Mouse (Mus musculus) midbrain, embryonic 13.5 days (tissue): Measurements from ENCODE around the gene Actn4. TPM values are rescaled to one million over a fixed set of nuclear protein-coding genes. Genes with fewer than 3 reads are reported as not detected.
"Not testable (repeated sequence)": the region's sequence is repeated elsewhere in the genome, so short reads cannot be mapped to it uniquely, and the experiment has no call there.

Source experiments
- ATAC-seq: fragments of 200-750 bp; cut with Nextera tagmentation; 2 replicates; pipeline ENCODE4 v1.8.0; 2017; ENCODE audit warnings: mild to moderate bottlenecking, moderate TSS enrichment, moderate library complexity
- H3K27ac ChIP-seq: fragments of 300-500 bp; sonication (generic); 2 replicates; pipeline ENCODE4 v1.5.1; 2015; ENCODE audit warnings: inconsistent platforms, mild to moderate bottlenecking, moderate library complexity
- H3K27me3 ChIP-seq: fragments of 300-500 bp; sonication (generic); 2 replicates; pipeline ENCODE4 v1.6.1; 2015; ENCODE audit warnings: mild to moderate bottlenecking, inconsistent platforms
- H3K36me3 ChIP-seq: fragments of 300-500 bp; sonication (generic); 2 replicates; pipeline ENCODE4 v1.6.1; 2015; ENCODE audit warnings: mild to moderate bottlenecking, inconsistent platforms
- H3K4me1 ChIP-seq: fragments of 300-500 bp; sonication (generic); replicated peaks from 2 replicates; pipeline ENCODE4 v1.6.1; 2015; ENCODE audit warnings: inconsistent platforms
- H3K4me2 ChIP-seq: fragments of 300-500 bp; sonication (generic); replicated peaks from 2 replicates; pipeline ENCODE4 v1.6.1; 2015; ENCODE audit warnings: moderate library complexity, mild to moderate bottlenecking, inconsistent platforms
- H3K4me3 ChIP-seq: fragments of 300-500 bp; sonication (generic); replicated peaks from 2 replicates; pipeline ENCODE4 v1.5.1; 2015; ENCODE audit warnings: mild to moderate bottlenecking, inconsistent platforms
- H3K9ac ChIP-seq: fragments of 300-500 bp; sonication (generic); replicated peaks from 2 replicates; pipeline ENCODE4 v1.6.1; 2015; ENCODE audit warnings: mild to moderate bottlenecking, inconsistent platforms
- H3K9me3 ChIP-seq: fragments of 300-500 bp; sonication (generic); 2 replicates; pipeline ENCODE4 v1.6.1; 2016; ENCODE audit warnings: mild to moderate bottlenecking, inconsistent platforms
- WGBS: fragments of 180-500 bp; shearing (Covaris S2); methylation state at CpG from one replicate; pipeline ENCODE4 v1.1.7; 2015; 5-methylcytosine and 5-hydroxymethylcytosine counted together
- polyA plus RNA-seq: library from polyadenylated mRNA; unstranded; fragments of >200 nt; fragmentation: Nextera tagmentation; extraction: Ambion mirVana; gene quantifications from 2 replicates; pipeline ENCODE4 v1.2.1, GENCODE M21; 2015

The Actn4 gene
- polyA plus RNA-seq, 1 experiment from 2014 or later = 132 TPM

DNA sequence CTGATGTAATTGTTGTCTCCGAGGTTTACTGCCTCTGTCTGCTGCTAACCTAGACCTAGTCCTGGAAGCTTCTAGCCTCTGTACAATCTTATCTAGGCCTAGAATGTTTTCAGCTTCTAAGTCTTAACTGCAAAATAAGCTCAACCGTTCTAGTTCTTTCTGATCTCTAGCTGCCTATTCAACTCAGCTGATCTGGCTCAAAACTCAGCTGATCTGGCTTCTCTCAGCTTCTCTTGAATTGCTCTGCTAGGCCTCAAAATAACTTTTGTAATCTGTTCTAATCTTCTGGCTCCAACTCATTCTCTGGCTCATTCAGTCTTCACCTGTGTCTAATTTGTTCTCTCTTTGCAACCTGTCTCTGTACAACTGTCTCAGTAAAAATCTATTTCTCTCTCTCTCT lies 87.6 kb downstream of the Actn4 start:
- 73% methylated on average over 2 of the region's 2 CpGs for WGBS

DNA sequence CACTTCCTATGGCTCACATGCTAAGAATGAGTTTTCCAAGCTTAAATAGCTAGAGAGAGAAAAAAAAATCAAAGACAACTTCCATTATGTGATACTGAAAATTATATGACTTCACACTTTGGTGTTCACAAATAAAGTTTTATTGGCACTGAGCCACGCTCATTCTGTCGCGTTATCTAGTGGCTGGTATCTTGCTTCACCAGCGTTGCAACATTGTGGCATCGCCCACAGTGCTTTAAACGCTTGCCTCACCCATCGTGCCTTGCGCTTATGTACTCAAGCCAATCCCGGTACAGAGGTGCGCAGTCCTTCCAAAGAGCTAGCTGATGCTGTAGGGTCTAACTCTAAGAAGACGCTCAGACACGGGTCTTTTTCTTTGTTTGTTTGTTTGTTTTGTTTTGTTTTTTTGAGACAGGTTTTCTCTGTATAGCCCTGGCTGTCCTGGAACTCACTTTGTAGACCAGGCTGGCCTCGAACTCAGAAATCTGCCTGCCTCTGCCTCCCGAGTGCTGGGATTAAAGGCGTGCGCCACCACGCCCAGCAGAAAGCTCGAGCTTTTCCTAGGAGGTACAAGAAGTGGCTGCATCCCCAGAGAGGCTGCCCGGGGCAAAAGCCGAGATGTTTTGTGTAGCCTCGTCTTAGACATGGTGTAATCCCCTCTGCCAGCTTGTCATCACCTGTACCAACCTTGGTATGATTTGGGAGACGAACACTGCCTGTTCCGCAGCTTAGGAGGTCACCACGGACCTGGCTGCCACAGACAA lies 91.1 kb downstream of the Actn4 start:
- no peak overlapping the region for H3K27ac ChIP-seq
- no peaks in the 10 kb centered on the region for H3K27me3 ChIP-seq
- ATAC-seq = no peak
- no peak overlapping the region for H3K4me2 ChIP-seq
- H3K36me3 ChIP-seq = no peaks in the 10 kb centered on the region
- H3K4me3 ChIP-seq = no peak overlapping the region
- 90% methylated on average over 24 of the region's 24 CpGs for WGBS
- H3K9me3 ChIP-seq = no peaks in the 10 kb centered on the region
- H3K4me1 ChIP-seq = peaks cover 2% of the 10 kb centered on the region; the same call in 1 of the 2 replicates
- H3K9ac ChIP-seq = no peak overlapping the region

More for the DNA sequence above, 87.6 kb downstream of the Actn4 start:
- H3K9ac ChIP-seq = no peak overlapping the region
- H3K27me3 ChIP-seq = no peaks in the 10 kb centered on the region
- no peaks in the 10 kb centered on the region for H3K4me1 ChIP-seq
- no peak for ATAC-seq
- H3K4me3 ChIP-seq = no peak overlapping the region
- no peaks in the 10 kb centered on the region for H3K9me3 ChIP-seq
- H3K4me2 ChIP-seq = no peak overlapping the region
- no peak overlapping the region for H3K27ac ChIP-seq
- H3K36me3 ChIP-seq = no peaks in the 10 kb centered on the region

DNA sequence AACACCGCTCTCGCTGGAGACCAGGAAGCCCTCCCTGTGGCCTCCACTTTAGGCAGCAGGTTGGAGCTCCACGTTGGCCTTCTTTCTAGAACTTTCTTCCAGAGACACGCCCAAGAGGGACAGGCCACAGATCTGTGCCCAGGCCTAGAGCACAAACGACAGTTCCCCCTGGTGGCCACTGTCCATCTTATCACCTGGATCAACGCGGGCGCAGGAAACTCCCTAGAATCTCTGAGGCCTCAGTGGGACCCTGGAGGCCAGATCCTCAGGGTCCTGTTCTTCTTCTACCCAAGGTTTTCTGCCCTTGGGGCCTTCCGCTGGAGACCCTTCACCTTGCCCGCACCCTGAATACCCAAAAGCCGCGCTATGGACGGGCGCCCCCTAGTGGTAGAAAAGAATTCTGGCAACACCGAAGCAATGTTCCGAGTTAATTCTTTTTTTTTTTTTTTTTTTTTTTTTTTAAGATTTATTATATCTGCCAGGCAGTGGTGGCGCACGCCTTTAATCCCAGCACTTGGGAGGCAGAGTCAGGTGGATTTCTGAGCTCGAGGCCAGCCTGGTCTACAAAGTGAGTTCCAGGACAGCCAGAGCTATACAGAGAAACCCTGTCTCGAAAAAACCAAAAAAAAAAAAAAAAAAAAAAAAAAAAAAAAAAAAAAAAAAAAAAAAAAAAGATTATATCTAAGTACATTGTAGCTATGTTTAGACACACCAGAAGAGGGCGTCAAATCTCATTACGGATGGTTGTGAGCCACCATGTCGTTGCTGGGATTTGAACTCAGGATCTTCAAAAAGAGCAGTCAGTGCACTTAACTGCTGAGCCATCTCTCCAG lies 94.4 kb downstream of the Actn4 start:
- not testable (repeated sequence) for H3K4me3 ChIP-seq, H3K36me3 ChIP-seq, H3K27ac ChIP-seq, ATAC-seq, H3K4me2 ChIP-seq, H3K9ac ChIP-seq, H3K27me3 ChIP-seq, H3K9me3 ChIP-seq
- WGBS = 31% methylated on average over 23 of the region's 23 CpGs
- peaks cover 19% of the 10 kb centered on the region for H3K4me1 ChIP-seq

DNA sequence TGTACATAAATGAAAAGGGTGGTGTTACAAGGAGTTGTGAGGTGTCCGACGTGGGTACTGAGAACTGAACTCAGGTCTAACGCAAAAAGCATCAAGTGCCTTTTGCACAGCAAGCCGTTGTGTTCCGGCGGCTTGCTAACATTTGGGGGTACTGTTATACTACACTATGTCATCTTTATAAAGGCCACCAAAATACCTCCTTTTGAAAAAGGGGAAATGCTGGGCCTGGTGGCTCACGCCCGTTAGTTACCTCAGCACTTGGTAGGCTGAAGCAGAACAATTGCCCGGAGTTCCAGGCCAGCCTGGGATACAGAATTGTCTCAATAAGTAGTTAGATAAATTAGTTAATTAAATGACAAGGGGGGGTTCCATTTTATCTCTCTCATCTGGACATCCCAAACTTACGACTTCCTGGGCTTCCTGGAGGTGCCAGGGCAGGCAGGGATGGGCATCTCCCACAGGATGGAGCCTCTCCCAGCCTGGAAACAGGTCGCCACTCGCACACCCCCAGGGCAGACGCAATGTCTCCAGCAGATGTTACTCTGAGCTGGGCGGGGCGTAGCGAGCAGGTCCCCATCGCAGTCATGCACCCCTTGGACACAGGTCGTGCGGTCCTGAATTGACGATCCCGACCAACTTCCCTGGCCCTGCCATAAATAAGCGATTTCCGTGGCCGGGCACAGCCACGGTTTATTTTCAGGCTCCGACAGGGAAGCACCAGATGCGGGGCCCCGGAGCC lies 95.2 kb downstream of the Actn4 start:
- Histone ChIP-seq H3K9ac (no peak overlapping the region), H3K4me3 (no peak overlapping the region), H3K27ac (no peak overlapping the region), H3K36me3 (no peaks in the 10 kb centered on the region), H3K9me3 (no peaks in the 10 kb centered on the region), H3K27me3 (no peaks in the 10 kb centered on the region), H3K4me2 (no peak overlapping the region), H3K4me1 (peaks cover 19% of the 10 kb centered on the region)
- WGBS = 93% methylated on average over 28 of the region's 28 CpGs
- no peak for ATAC-seq

DNA sequence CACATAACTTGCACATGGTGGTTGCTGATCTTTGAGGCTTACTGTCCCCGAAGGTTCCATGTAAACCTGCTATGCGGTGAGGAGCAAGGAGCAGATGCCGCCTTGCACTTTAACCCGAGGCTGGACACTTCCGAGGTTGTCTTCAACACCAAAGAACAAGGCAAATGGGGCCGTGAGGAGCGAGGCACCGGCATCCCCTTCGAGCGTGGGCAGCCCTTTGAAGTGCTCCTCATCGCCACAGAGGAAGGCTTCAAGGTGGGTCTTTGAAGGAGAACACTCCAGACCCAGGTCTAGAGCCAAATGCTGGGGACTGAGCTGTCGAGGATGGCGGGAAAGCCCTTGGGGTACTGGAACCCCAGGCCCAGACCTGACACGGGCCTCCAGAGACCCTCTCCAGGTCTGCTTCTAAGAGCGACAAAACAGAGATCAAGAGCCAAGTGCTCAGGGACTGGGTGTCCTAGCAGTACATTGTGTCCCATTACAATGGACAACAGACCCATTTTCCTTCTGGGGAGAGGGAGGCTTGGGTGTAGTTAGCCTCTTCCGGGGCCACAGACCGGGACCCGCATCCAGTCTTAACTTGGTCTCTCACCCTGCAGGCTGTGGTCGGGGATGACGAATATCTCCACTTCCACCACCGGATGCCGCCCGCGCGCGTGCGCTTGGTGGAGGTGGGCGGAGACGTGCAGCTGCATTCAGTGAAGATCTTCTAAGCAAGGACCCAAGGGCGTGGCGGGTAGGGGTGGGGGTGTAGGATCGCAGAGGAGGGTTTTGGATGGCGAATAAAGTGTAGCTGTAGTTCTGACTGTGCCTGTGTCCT lies 96.4 kb downstream of the Actn4 start:
- Histone ChIP-seq H3K9ac (peak overlapping the region; percentile 41; the same call in 1 of the 2 replicates), H3K4me3 (peak overlapping the region; percentile 20)

DNA sequence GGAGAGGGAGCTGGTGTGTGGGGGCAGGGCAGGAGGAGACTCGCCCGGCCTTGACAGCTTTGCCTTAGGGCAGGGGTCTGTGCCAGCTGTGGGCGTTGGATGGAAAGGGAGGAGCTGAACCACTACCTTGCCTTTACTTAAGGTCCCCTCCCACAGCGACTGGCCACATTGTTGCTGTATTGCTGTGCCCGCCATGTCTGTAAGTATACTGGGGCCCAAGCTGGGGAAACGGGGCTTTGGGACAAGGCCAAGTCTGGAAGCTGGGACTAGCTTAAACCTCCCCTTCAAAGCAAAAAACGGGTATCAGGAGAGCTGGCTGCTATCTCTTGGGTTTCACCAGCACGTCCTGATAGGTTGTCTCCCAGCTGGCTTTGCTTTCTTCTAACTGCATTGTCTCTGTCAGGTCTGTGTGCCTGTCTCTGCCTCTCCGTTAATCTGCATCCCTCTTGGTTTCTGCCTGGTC lies 97.8 kb downstream of the Actn4 start:
- ATAC-seq = no peak
- Histone ChIP-seq H3K4me3 (no peak overlapping the region), H3K4me1 (peaks cover 19% of the 10 kb centered on the region), H3K9me3 (no peaks in the 10 kb centered on the region), H3K4me2 (peak overlapping the region; percentile 20; the same call in 1 of the 2 replicates), H3K27me3 (no peaks in the 10 kb centered on the region), H3K9ac (no peak overlapping the region), H3K27ac (0 out of 2 replicates have a peak overlapping the region, but pooled peaks have one; percentile 30), H3K36me3 (no peaks in the 10 kb centered on the region)
- 52% methylated on average over 9 of the region's 9 CpGs for WGBS

More for the DNA sequence above, 96.4 kb downstream of the Actn4 start:
- ATAC-seq = peak; percentile 59
- Histone ChIP-seq H3K36me3 (no peaks in the 10 kb centered on the region), H3K4me1 (peaks cover 19% of the 10 kb centered on the region), H3K27ac (no peak overlapping the region), H3K4me2 (peak overlapping the region; percentile 49), H3K27me3 (no peaks in the 10 kb centered on the region), H3K9me3 (no peaks in the 10 kb centered on the region)
- 49% methylated on average over 33 of the region's 33 CpGs for WGBS

DNA sequence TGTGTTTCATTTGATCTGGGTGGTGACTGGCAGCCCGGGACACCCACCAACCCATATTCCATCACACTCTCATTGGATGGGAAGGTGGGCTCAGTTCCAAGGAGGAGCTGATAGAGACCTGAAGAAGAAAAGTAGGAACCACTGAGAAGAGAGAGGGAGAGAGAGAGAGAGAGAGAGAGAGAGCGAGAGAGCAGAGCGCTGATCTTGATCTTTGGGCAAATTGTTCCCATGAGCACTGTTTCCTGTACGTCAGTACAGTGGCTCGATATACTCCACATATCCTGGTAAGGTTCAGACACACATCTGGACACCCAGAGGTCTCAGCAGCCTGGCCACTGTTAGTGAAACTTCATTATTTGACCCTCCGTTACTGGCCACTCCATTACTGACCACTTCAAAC lies 98.6 kb downstream of the Actn4 start, which contains the start of gene Lgals7:
TSS of gene Lgals7 (plus strand) at position 314 of the 400 bp plus-strand sequence.
- H3K9ac ChIP-seq = no peak within 1 kb of the TSS
- H3K4me1 ChIP-seq = peaks cover 19% of the 10 kb centered on the region
- no peaks in the 10 kb centered on the region for H3K27me3 ChIP-seq
- peak within 1 kb of the TSS; percentile 20; the same call in 1 of the 2 replicates for H3K4me2 ChIP-seq
- H3K27ac ChIP-seq = 0 out of 2 replicates have a peak within 1 kb of the TSS, but pooled peaks have one; percentile 30
- ATAC-seq = no peak
- no peaks in the 10 kb centered on the region for H3K9me3 ChIP-seq
- no peak within 1 kb of the TSS for H3K4me3 ChIP-seq
- H3K36me3 ChIP-seq = no peaks in the 10 kb centered on the region
- 91% methylated on average over 6 of the region's 6 CpGs for WGBS

DNA sequence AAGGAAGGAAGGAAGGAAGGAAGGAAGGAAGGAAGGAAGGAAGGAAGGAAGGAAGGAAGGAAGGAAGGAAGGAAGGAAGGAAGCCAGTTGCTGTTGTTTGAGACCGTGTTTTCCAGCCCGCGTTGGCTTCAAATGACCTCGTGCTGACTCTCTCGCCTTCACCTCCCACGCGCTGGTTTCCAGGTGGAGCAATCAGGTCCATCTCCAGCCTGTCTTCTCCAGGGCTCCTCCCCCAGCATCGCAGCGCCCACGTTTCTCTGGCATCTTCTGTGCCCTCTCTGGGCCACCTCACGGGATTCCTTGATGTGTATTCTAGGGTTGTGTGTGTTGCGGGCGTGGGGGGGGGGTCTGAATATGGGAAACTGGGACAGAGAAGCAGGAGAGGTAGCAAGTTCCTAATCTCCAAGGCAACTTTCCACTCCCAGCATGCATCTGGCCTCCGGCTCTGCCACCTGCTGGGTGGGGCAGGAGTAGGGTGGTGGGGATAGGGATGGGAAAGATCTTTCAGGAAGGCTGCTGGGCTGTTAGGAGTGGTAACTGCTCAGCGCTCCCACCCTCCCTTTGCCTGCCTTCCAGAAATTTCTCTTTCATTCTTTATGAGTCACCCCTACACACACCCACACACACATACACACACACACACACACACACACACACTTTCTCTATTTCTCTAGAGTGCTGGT lies 99.2 kb downstream of the Actn4 start:
- Histone ChIP-seq H3K9me3 (no peaks in the 10 kb centered on the region), H3K27me3 (no peaks in the 10 kb centered on the region), H3K4me1 (peaks cover 19% of the 10 kb centered on the region), H3K27ac (no peak overlapping the region), H3K4me3 (no peak overlapping the region), H3K4me2 (no peak overlapping the region), H3K9ac (no peak overlapping the region), H3K36me3 (no peaks in the 10 kb centered on the region)
- ATAC-seq = no peak
- WGBS = 81% methylated on average over 15 of the region's 15 CpGs

DNA sequence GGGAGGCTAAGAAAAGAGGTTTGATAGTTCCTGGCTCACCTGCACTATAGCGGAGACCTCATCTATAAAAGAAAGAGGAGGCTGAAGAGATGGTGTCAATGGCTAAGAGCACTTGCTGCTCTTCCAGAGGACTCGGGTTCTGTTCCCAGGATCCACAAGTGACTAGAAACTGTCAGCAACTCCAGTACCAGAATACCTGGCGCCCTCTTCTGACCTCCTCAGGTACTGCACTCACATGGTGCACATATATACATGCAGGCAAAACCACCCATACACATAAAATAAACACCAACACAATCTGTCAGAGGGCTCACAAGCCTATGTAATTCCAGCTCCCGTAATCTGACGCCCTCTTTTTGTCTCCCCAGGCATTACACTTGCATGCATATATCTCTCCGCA lies 101.2 kb downstream of the Actn4 start:
- WGBS = 82% methylated on average over 6 of the region's 6 CpGs
- H3K9me3 ChIP-seq = no peaks in the 10 kb centered on the region
- no peak overlapping the region for H3K4me2 ChIP-seq
- H3K4me3 ChIP-seq = no peak overlapping the region
- H3K4me1 ChIP-seq = peaks cover 15% of the 10 kb centered on the region
- no peaks in the 10 kb centered on the region for H3K36me3 ChIP-seq
- H3K27me3 ChIP-seq = no peaks in the 10 kb centered on the region
- ATAC-seq = no peak
- H3K9ac ChIP-seq = no peak overlapping the region
- H3K27ac ChIP-seq = no peak overlapping the region

DNA sequence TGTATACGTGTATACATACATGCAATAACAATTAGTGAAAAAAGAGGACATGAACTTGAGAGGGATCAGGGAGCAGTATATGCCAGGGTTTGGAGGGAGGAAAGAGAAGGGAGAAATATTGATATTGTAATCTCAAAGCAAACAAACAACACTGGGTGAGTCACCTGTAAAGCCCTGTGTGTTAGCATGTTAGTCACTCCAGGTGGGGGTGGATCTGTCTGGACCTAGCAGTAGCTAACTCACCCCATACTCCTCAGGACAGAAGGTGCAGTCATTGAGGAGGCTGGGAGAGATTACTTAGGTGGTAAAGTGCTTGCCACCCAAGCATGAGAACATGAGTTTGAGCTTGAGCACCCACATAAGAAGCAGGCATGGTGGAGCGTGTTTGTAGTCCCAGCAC lies 102.2 kb downstream of the Actn4 start:
- H3K27ac ChIP-seq = no peak overlapping the region
- 95% methylated on average over 2 of the region's 2 CpGs for WGBS
- H3K9ac ChIP-seq = no peak overlapping the region
- ATAC-seq = no peak
- H3K27me3 ChIP-seq = no peaks in the 10 kb centered on the region
- peaks cover 9% of the 10 kb centered on the region for H3K4me1 ChIP-seq
- H3K4me2 ChIP-seq = no peak overlapping the region
- H3K9me3 ChIP-seq = no peaks in the 10 kb centered on the region
- no peak overlapping the region for H3K4me3 ChIP-seq
- no peaks in the 10 kb centered on the region for H3K36me3 ChIP-seq

DNA sequence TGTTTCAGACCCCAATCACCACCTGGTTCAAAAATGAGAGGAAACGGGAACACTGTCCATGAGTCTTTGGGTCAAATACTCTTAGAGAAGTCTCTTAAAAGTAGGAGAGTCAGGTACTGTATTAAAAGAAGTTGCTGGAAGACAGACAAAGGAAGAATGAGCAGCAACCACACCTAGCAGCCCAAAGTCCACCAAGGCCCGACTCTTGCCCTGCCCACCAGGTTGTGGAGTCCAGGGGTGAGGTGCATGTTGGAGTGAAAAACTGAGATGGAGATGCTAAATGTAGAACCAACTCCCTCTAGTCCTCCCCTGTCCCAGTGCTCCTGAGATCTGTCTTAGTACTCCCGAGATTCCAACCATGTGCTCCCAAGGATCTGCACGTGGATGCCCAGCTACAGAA lies 111.5 kb downstream of the Actn4 start:
- Histone ChIP-seq H3K27ac (no peak overlapping the region), H3K36me3 (no peaks in the 10 kb centered on the region), H3K4me1 (no peaks in the 10 kb centered on the region), H3K4me2 (no peak overlapping the region), H3K4me3 (no peak overlapping the region), H3K27me3 (no peaks in the 10 kb centered on the region), H3K9ac (no peak overlapping the region), H3K9me3 (no peaks in the 10 kb centered on the region)
- no peak for ATAC-seq
- WGBS = 87% methylated on average over 4 of the region's 4 CpGs
